Comparison of ENCODE assay signal across 7 mouse cellular contexts in the genomic region with DNA sequence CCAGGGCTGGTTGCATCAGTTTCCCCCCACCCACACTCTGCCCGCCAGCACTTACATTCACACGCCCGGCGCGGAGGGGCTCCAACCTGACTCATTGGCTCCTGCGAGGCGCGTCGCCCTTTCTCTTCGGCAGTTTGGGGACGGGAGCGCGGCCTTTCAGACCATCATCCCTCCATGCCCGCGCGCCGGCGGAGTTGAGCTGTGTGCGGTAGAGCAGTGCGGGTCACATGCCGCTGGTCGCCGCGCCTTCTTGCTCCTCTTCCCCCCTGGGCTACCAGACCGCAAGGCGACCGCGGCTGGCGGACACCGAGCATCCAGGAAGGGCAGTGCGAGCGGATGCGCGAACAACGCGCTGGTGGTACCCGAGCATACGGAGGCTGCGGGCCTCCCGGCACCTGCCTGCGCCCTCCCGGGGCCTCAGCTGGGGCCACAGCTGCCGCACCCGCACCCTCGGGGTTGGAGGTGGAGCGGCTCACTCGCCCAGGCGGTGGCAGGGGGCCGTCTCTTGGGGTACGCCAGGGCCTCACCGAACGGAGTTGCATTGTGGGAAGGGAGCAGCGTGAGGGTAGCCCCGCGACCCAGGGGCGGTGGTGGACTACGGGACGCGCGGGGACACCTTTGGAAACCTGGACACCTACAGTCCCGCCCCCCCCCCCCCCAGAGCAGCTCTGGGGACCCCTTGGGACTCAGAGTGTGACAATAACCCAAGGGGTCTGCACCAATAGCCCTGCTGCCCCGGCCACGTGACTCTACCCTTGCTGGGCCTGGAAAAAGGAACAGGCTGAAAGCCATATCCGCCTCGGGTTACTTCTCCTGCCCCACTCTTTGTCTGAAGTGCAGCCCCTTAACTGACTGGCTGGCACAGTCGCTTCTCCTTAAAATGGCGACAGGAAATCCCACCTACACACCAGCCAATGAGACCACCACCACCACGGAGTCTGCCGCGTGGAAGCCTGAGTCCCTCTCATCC. TPM values are rescaled to one million over a fixed set of nuclear protein-coding genes. Genes with fewer than 3 reads are reported as not detected.
DNase-seq lines count a peak whose midpoint lies in the region; ATAC-seq lines count a peak whose summit lies in the region.

A gene (minus strand): TSS at position 478 of the 970 bp plus-strand sequence.

- intact Hi-C loops in left cerebral cortex, postnatal 10 days (cut with DNase I): no loop called here

- peak within 1 kb of the TSS; percentile 74 for H3K4me2 ChIP-seq in forebrain, embryonic 14.5 days (ENCODE audit: low read length)
- H3K4me2 ChIP-seq in hindbrain, embryonic 11.5 days (replicated peaks; ENCODE audit: low read depth, low read length): peak within 1 kb of the TSS; percentile 80

- peak; percentile 77 for ATAC-seq in forebrain, embryonic 14.5 days
- peak; percentile 89 for ATAC-seq in hindbrain, embryonic 11.5 days (ENCODE audit: low FRiP score)

- H3K36me3 ChIP-seq in forebrain, embryonic 14.5 days (ENCODE audit: control insufficient read depth, insufficient read depth, low read length): peaks cover 11% of the 10 kb centered on the region
- peaks cover 8% of the 10 kb centered on the region for H3K36me3 ChIP-seq in hindbrain, embryonic 11.5 days (ENCODE audit: control insufficient read depth, insufficient read depth, low read length)
- H3K36me3 ChIP-seq in megakaryocyte, embryonic 14.5 days (replicated peaks; ENCODE audit: low read length): peaks cover 13% of the 10 kb centered on the region

- H3K4me1 ChIP-seq in forebrain, embryonic 14.5 days (ENCODE audit: control insufficient read depth, insufficient read depth, low read length): peaks cover 23% of the 10 kb centered on the region
- H3K4me1 ChIP-seq in hindbrain, embryonic 11.5 days (replicated peaks; ENCODE audit: control insufficient read depth, insufficient read depth, low read length): peaks cover 6% of the 10 kb centered on the region; the same call in 1 of the 2 replicates
- peaks cover 57% of the 10 kb centered on the region for H3K4me1 ChIP-seq in megakaryocyte, embryonic 14.5 days

- H3K27me3 ChIP-seq in forebrain, embryonic 14.5 days (replicated peaks; ENCODE audit: control insufficient read depth, insufficient read depth, low read length): no peaks in the 10 kb centered on the region
- H3K27me3 ChIP-seq in hindbrain, embryonic 11.5 days (ENCODE audit: control insufficient read depth, insufficient read depth, low read length): no peaks in the 10 kb centered on the region
- no peaks in the 10 kb centered on the region for H3K27me3 ChIP-seq in megakaryocyte, embryonic 14.5 days (replicated peaks)

- DNase-seq in R1 (ENCODE audit: low read depth, low spot score): peak; percentile 82
- peak; percentile 40 for DNase-seq in c-Kit-positive CD71-positive TER-119-positive erythroid progenitor cells, embryonic 14.5 days (ENCODE audit: low spot score)
- peak; percentile 92 for DNase-seq in forebrain, embryonic 14.5 days (ENCODE audit: low spot score)
- DNase-seq in hindbrain, embryonic 11.5 days (ENCODE audit: low spot score): peak; percentile 85
- DNase-seq in left cerebral cortex, postnatal 10 days (ENCODE audit: extremely low spot score in 1 of 2, low spot score in 2 of 2): peak; percentile 51 to 71
- DNase-seq in right cerebral cortex, postnatal 14 days: peak; percentile 62

- H3K27ac ChIP-seq in forebrain, embryonic 14.5 days (ENCODE audit: low read depth, low read length): peak within 1 kb of the TSS; percentile 100
- peak within 1 kb of the TSS; percentile 99 for H3K27ac ChIP-seq in hindbrain, embryonic 11.5 days (ENCODE audit: low read depth, low read length)

- H3K9me3 ChIP-seq in forebrain, embryonic 14.5 days (replicated peaks; ENCODE audit: control insufficient read depth, low read length): no peaks in the 10 kb centered on the region
- H3K9me3 ChIP-seq in hindbrain, embryonic 11.5 days (ENCODE audit: control insufficient read depth, low read length): no peaks in the 10 kb centered on the region
- no peaks in the 10 kb centered on the region for H3K9me3 ChIP-seq in megakaryocyte, embryonic 14.5 days

- peak within 1 kb of the TSS; percentile 84 for H3K4me3 ChIP-seq in forebrain, embryonic 14.5 days (ENCODE audit: low read depth, low read length)
- H3K4me3 ChIP-seq in hindbrain, embryonic 11.5 days (ENCODE audit: low read depth, low read length): peak within 1 kb of the TSS; percentile 83
- H3K4me3 ChIP-seq in megakaryocyte, embryonic 14.5 days (replicated peaks): peak within 1 kb of the TSS; percentile 99

- peak within 1 kb of the TSS; percentile 100 for H3K9ac ChIP-seq in forebrain, embryonic 14.5 days (ENCODE audit: low read length)
- H3K9ac ChIP-seq in hindbrain, embryonic 11.5 days (ENCODE audit: low read depth, low read length): peak within 1 kb of the TSS; percentile 99

- 1% methylated on average over 62 of the region's 70 CpGs for WGBS in forebrain, embryonic 14.5 days
- under 1% methylated on average over 55 of the region's 70 CpGs for WGBS in hindbrain, embryonic 11.5 days

RNA-seq across cellular contexts. Expression of the gene that starts here (rescaled TPM):
- polyA plus RNA-seq in forebrain, embryonic 14.5 days (2014; fragmentation: Nextera tagmentation; extraction: Ambion mirVana): 100 and 129 TPM in 2 replicates
- 133 and 149 TPM in 2 replicates for polyA plus RNA-seq in hindbrain, embryonic 11.5 days (2014; fragmentation: Nextera tagmentation; extraction: Ambion mirVana)
- total RNA-seq in left cerebral cortex, postnatal 10 days (2021): 10 to 100 TPM; 85.2 to 91.0 TPM
- 22.9 and 64.1 TPM in 2 replicates for polyA plus RNA-seq in megakaryocyte, embryonic 14.5 days (2012; ENCODE audit: insufficient read depth, low replicate concordance)

Comparison
In these comparisons a context has a peak if more than half of its experiments do, and no peak if none do; other contexts are left out.
1. Peak in every context shown above with its lines: DNase-seq, ATAC-seq, H3K4me3 ChIP-seq and H3K27ac ChIP-seq.
2. DNase-seq: peak in every context shown above with its lines; median percentile 92 in forebrain, embryonic 14.5 days; 85 in hindbrain, embryonic 11.5 days; 82 in R1; 62 in right cerebral cortex, postnatal 14 days; 61 in left cerebral cortex, postnatal 10 days; 40 in c-Kit-positive CD71-positive TER-119-positive erythroid progenitor cells, embryonic 14.5 days.